Mouse (Mus musculus): ENCODE measurements at regions not wholly inside any gene's neighbourhood (a gene's known extent, or its start where the extent isn't known, plus 50 kb on each side); places are given as distances from the start of the nearest gene placed in this dataset.

DNA sequence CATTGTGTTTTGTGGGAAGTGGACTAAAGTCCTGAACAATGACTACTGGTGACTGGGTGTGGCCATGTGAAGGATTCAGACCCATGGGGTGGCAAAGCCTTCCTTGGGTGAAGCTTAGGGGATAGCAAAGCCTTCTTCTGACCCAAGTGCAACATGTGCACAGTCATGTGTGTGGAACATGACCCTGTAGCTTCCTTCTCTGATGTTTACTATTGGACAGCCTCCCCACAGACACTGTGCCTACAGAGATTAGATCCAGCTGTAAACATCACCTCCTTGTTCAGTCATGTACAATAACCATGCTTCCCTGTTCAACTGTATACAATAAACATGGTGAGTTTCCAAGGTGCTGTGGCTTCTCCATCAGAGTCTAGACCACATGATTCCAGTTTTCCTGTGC lies 132.4 kb upstream of the Ahr start:
- Histone ChIP-seq H3K4me1 (ENCODE audit: control insufficient read depth, insufficient read depth, low read length) (no peaks in the 10 kb centered on the region), H3K27me3 (ENCODE audit: control insufficient read depth, insufficient read depth, low read length) (no peaks in the 10 kb centered on the region), H3K27ac (ENCODE audit: insufficient read depth, low read length) (no peak overlapping the region), H3K4me3 (replicated peaks; ENCODE audit: insufficient read depth, low read depth, low read length) (no peak overlapping the region)
- no peak for DNase-seq
- TF ChIP-seq POLR2A (IDR thresholded peaks at IDR 0.05; ENCODE audit: borderline replicate concordance, insufficient read depth, low read length) (no peak), CTCF (IDR thresholded peaks at IDR 0.05; ENCODE audit: borderline replicate concordance, insufficient read depth, low read depth, low read length) (no peak)

DNA sequence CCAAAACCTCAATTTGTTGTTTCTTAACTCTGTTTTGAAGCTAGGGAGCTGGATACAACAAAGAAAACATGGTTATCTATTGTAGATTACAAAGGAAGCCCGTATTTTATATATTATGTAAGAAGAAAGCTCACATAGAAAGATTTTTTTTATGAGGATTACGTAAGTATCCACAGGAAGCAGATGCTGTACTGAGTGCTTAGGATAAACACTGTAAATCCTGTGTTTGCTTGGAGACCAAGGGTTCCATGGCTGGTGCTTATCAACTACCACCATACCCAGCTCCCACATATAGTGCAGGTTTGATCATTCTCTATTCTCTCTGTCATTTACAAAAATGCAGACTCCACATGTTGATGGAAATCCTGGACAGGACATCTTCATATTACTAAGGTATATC lies 131.2 kb upstream of the Ahr start:
- Histone ChIP-seq H3K4me3 (replicated peaks; ENCODE audit: insufficient read depth, low read depth, low read length) (no peak overlapping the region), H3K27ac (ENCODE audit: insufficient read depth, low read length) (no peak overlapping the region), H3K4me1 (ENCODE audit: control insufficient read depth, insufficient read depth, low read length) (no peaks in the 10 kb centered on the region), H3K27me3 (ENCODE audit: control insufficient read depth, insufficient read depth, low read length) (no peaks in the 10 kb centered on the region)
- WGBS = 69% methylated on average over 2 of the region's 2 CpGs
- no peak for DNase-seq
- TF ChIP-seq CTCF (IDR thresholded peaks at IDR 0.05; ENCODE audit: borderline replicate concordance, insufficient read depth, low read depth, low read length) (no peak), POLR2A (IDR thresholded peaks at IDR 0.05; ENCODE audit: borderline replicate concordance, insufficient read depth, low read length) (no peak)

DNA sequence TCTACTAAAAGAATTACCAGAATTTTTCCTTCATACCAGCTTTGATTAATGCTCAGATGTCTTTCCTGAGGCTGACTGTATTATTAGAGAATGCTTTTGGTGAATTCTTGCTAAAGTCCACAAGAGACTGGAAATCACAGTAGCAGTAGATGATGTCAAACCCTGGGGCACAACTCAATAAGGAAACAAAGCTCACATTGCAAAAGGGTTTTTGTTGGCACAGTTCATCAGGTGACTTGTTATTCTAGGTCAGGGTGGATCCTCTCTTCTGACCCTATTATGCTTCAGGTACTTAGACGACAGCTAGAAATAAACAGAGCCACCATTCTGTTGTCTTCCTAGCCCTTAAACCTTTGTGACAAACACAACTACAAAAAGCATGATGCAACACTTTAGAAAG lies 128.2 kb upstream of the Ahr start:
- DNase-seq = no peak
- no peaks in the 10 kb centered on the region for H3K4me1 ChIP-seq (ENCODE audit: control insufficient read depth, insufficient read depth, low read length)
- no peaks in the 10 kb centered on the region for H3K27me3 ChIP-seq (ENCODE audit: control insufficient read depth, insufficient read depth, low read length)
- WGBS = 91% methylated on average over 1 of the region's 1 CpGs
- no peak overlapping the region for H3K27ac ChIP-seq (ENCODE audit: insufficient read depth, low read length)
- no peak overlapping the region for H3K4me3 ChIP-seq (replicated peaks; ENCODE audit: insufficient read depth, low read depth, low read length)
- TF ChIP-seq POLR2A (IDR thresholded peaks at IDR 0.05; ENCODE audit: borderline replicate concordance, insufficient read depth, low read length) (no peak), CTCF (IDR thresholded peaks at IDR 0.05; ENCODE audit: borderline replicate concordance, insufficient read depth, low read depth, low read length) (no peak)

DNA sequence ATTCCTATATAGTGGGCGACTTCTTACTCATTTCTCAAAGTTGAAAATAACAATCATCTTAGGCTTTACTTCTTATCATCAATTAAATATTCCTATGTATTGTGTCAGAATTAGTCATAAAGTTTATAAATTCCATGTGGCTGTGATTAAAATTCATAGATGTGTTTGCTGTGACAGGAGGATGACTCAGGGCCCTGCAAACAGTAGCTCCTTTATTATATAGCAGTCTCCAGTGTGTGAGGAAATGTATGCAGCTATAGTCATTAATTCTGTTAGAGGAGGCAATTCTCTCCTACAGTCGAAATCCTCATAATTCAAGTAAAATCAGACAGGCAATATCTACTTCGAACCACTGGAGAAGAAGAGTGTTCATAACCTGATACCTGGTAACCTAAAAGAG lies 121.7 kb upstream of the Ahr start:
- TF ChIP-seq POLR2A (IDR thresholded peaks at IDR 0.05; ENCODE audit: borderline replicate concordance, insufficient read depth, low read length) (no peak), CTCF (IDR thresholded peaks at IDR 0.05; ENCODE audit: borderline replicate concordance, insufficient read depth, low read depth, low read length) (no peak)
- Histone ChIP-seq H3K4me3 (replicated peaks; ENCODE audit: insufficient read depth, low read depth, low read length) (no peak overlapping the region), H3K27me3 (ENCODE audit: control insufficient read depth, insufficient read depth, low read length) (no peaks in the 10 kb centered on the region), H3K4me1 (ENCODE audit: control insufficient read depth, insufficient read depth, low read length) (no peaks in the 10 kb centered on the region), H3K27ac (ENCODE audit: insufficient read depth, low read length) (no peak overlapping the region)
- 78% methylated on average over 3 of the region's 3 CpGs for WGBS
- no peak for DNase-seq

DNA sequence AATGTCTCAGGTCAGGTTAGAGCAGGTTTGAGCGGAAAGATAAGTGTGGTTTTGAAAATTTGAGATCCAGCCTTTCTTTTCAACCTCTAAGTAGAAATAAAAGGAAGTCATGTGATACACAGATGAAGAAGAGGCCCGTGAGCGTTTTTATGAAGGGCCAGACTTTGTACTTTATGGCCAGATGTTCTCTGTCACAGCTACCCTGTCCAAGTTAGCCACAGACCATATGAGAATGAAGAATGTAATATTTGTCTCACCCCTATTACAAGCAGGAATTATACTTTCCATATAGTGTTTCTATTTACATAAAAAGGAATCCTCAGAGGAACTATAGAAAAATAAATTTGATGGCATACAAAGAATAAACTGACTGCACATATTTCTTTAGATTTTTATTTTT lies 114.9 kb upstream of the Ahr start:
- no peaks in the 10 kb centered on the region for H3K27me3 ChIP-seq (ENCODE audit: control insufficient read depth, insufficient read depth, low read length)
- H3K4me1 ChIP-seq (ENCODE audit: control insufficient read depth, insufficient read depth, low read length) = no peaks in the 10 kb centered on the region
- 87% methylated on average over 3 of the region's 3 CpGs for WGBS
- no peak overlapping the region for H3K27ac ChIP-seq (ENCODE audit: insufficient read depth, low read length)
- no peak for TF ChIP-seq CTCF (IDR thresholded peaks at IDR 0.05; ENCODE audit: borderline replicate concordance, insufficient read depth, low read depth, low read length)
- TF ChIP-seq POLR2A (IDR thresholded peaks at IDR 0.05; ENCODE audit: borderline replicate concordance, insufficient read depth, low read length) = no peak
- no peak for DNase-seq
- H3K4me3 ChIP-seq (replicated peaks; ENCODE audit: insufficient read depth, low read depth, low read length) = no peak overlapping the region

DNA sequence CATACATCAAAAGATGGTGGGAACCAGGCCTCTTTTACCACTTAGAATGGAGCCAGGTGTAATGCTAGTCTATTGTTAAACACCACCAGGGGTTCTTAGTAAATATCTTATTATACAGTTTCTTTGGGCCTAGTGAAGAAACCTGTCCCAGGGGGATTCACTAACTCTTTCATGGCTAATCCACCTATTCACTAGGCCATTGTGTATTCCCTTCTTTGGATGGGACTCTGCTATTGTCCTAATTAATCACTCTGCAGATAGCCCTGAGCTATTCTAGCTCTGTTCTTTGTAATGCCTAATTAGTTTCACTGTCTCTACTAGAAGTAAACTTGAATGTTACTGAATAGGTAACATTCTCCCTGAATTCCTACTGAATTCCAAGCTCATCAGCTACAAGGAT lies 107.6 kb upstream of the Ahr start:
- TF ChIP-seq CTCF (IDR thresholded peaks at IDR 0.05; ENCODE audit: borderline replicate concordance, insufficient read depth, low read depth, low read length) = no peak
- no peak for TF ChIP-seq POLR2A (IDR thresholded peaks at IDR 0.05; ENCODE audit: borderline replicate concordance, insufficient read depth, low read length)
- Histone ChIP-seq H3K4me3 (replicated peaks; ENCODE audit: insufficient read depth, low read depth, low read length) (no peak overlapping the region), H3K27me3 (ENCODE audit: control insufficient read depth, insufficient read depth, low read length) (no peaks in the 10 kb centered on the region), H3K4me1 (ENCODE audit: control insufficient read depth, insufficient read depth, low read length) (no peaks in the 10 kb centered on the region), H3K27ac (ENCODE audit: insufficient read depth, low read length) (no peak overlapping the region)
- DNase-seq = no peak

DNA sequence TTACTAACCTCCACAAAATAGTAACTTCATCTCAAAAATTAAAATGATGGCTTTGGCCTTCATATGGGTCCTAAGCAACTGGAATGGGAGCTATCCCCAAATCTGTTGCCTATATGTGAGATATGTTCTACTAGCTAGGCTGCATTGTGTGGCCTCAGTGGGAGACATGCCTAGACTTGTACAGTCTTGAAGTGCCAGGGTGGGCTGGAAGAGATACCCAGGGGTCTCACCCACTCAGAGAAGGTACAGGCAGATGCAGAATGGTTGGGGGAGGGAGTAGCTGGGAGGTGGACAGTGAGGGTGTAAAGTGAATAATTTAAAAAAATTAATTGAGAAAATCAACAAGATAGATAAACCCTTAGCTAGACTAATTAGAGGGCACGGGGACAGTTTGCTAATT lies 106.9 kb upstream of the Ahr start:
- no peak for DNase-seq
- H3K4me3 ChIP-seq (replicated peaks; ENCODE audit: insufficient read depth, low read depth, low read length) = no peak overlapping the region
- no peak overlapping the region for H3K27ac ChIP-seq (ENCODE audit: insufficient read depth, low read length)
- H3K4me1 ChIP-seq (ENCODE audit: control insufficient read depth, insufficient read depth, low read length) = no peaks in the 10 kb centered on the region
- WGBS = 24% methylated on average over 1 of the region's 1 CpGs
- no peaks in the 10 kb centered on the region for H3K27me3 ChIP-seq (ENCODE audit: control insufficient read depth, insufficient read depth, low read length)
- TF ChIP-seq POLR2A (IDR thresholded peaks at IDR 0.05; ENCODE audit: borderline replicate concordance, insufficient read depth, low read length) (no peak), CTCF (IDR thresholded peaks at IDR 0.05; ENCODE audit: borderline replicate concordance, insufficient read depth, low read depth, low read length) (no peak)

DNA sequence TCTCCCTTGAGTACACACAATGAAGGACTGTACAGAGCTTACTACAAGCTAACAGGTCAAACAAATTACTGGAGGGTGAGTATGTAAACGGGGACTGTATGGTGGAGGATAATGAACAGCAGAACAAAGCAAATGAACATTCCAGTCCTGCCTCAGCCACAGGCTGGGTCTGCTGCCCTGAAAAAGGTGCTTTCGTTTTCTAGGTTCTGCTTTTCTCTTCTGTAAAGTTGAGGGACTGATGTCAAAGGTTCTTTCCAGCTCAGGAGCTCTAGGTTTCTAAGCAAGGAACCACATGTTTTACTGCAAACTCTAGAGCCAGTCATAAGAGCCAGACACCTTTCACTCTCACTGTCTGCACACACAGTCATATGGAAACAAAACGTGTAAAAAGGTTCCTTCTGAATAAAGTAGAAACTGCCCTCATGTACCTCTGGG lies 106.1 kb upstream of the Ahr start:
- no peak for DNase-seq
- Histone ChIP-seq H3K4me1 (ENCODE audit: control insufficient read depth, insufficient read depth, low read length) (no peaks in the 10 kb centered on the region), H3K27me3 (ENCODE audit: control insufficient read depth, insufficient read depth, low read length) (no peaks in the 10 kb centered on the region), H3K4me3 (replicated peaks; ENCODE audit: insufficient read depth, low read depth, low read length) (no peak overlapping the region), H3K27ac (ENCODE audit: insufficient read depth, low read length) (no peak overlapping the region)
- TF ChIP-seq POLR2A (IDR thresholded peaks at IDR 0.05; ENCODE audit: borderline replicate concordance, insufficient read depth, low read length) (no peak), CTCF (IDR thresholded peaks at IDR 0.05; ENCODE audit: borderline replicate concordance, insufficient read depth, low read depth, low read length) (no peak)
- WGBS = 68% methylated on average over 3 of the region's 3 CpGs

Data from cerebellum, adult 2 months (tissue).